Mouse (Mus musculus): ENCODE measurements around the gene Cela1. TPM values are rescaled to one million over a fixed set of nuclear protein-coding genes. Genes with fewer than 3 reads are reported as not detected.

The Cela1 gene
- polyA plus RNA-seq, 1 experiment from 2014 or later, result 1.1 TPM

- H3K4me2 ChIP-seq (ENCODE audit: low read length), result no peak overlapping the region
- H3K36me3 ChIP-seq (ENCODE audit: control insufficient read depth, insufficient read depth), result no peaks in the 10 kb centered on the region
Measured at GRCm38 (mm10) chr15:100679005-100679404, 8.7 kb downstream of the Cela1 start.

DNA sequence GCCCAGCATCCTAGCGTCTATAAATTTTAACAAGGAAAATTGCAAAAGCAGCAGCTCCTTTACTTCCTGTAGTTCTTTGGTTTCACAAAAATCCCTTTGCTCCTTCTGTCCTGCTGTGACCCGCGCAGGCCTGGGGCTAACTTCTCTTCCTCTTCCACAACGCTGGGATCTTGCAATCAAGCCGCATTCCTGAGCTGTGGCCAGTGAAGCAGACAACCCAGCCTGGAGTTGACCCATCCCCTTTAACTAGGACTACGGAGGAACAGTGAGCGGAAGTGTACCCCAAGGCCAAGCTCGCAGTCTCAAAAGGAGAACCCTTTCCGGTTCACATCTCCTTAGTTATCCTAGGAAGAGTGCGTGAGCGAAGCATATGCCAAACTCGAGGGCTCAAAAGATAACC is 9.1 kb downstream of the Cela1 start:
- Histone ChIP-seq H3K4me2 (ENCODE audit: low read length) (no peak overlapping the region), H3K36me3 (ENCODE audit: control insufficient read depth, insufficient read depth) (no peaks in the 10 kb centered on the region), H3K27me3 (replicated peaks; ENCODE audit: control insufficient read depth, insufficient read depth, low read length) (no peaks in the 10 kb centered on the region), H3K27ac (ENCODE audit: low read length) (no peak overlapping the region), H3K4me1 (replicated peaks; ENCODE audit: control insufficient read depth, insufficient read depth, low read length) (no peaks in the 10 kb centered on the region), H3K9me3 (ENCODE audit: control insufficient read depth, low read length) (no peaks in the 10 kb centered on the region), H3K4me3 (replicated peaks; ENCODE audit: low read length) (no peak overlapping the region), H3K9ac (replicated peaks; ENCODE audit: low read depth, low read length) (no peak overlapping the region)
- 83% methylated on average over 12 of the region's 12 CpGs for WGBS
- ATAC-seq, result no peak

More at GRCm38 (mm10) chr15:100679005-100679404, 8.7 kb downstream of the Cela1 start:
- Histone ChIP-seq H3K4me3 (replicated peaks; ENCODE audit: low read length) (no peak overlapping the region), H3K27me3 (replicated peaks; ENCODE audit: control insufficient read depth, insufficient read depth, low read length) (no peaks in the 10 kb centered on the region), H3K9ac (replicated peaks; ENCODE audit: low read depth, low read length) (no peak overlapping the region), H3K9me3 (ENCODE audit: control insufficient read depth, low read length) (no peaks in the 10 kb centered on the region), H3K4me1 (replicated peaks; ENCODE audit: control insufficient read depth, insufficient read depth, low read length) (no peaks in the 10 kb centered on the region), H3K27ac (ENCODE audit: low read length) (no peak overlapping the region)
- no peak for ATAC-seq
- 94% methylated on average over 14 of the region's 14 CpGs for WGBS

GRCm38 (mm10) chr15:100677675-100678074 is 10.0 kb downstream of the Cela1 start:
- ATAC-seq, result no peak
- no peak overlapping the region for H3K9ac ChIP-seq (replicated peaks; ENCODE audit: low read depth, low read length)
- no peak overlapping the region for H3K4me2 ChIP-seq (ENCODE audit: low read length)
- H3K27ac ChIP-seq (ENCODE audit: low read length), result no peak overlapping the region
- H3K4me1 ChIP-seq (replicated peaks; ENCODE audit: control insufficient read depth, insufficient read depth, low read length), result no peaks in the 10 kb centered on the region
- H3K36me3 ChIP-seq (ENCODE audit: control insufficient read depth, insufficient read depth), result no peaks in the 10 kb centered on the region
- 75% methylated on average over 8 of the region's 8 CpGs for WGBS
- H3K9me3 ChIP-seq (ENCODE audit: control insufficient read depth, low read length), result no peaks in the 10 kb centered on the region
- H3K4me3 ChIP-seq (replicated peaks; ENCODE audit: low read length), result no peak overlapping the region
- no peaks in the 10 kb centered on the region for H3K27me3 ChIP-seq (replicated peaks; ENCODE audit: control insufficient read depth, insufficient read depth, low read length)

GRCm38 (mm10) chr15:100676521-100676920 is 11.2 kb downstream of the Cela1 start:
- no peaks in the 10 kb centered on the region for H3K27me3 ChIP-seq (replicated peaks; ENCODE audit: control insufficient read depth, insufficient read depth, low read length)
- H3K27ac ChIP-seq (ENCODE audit: low read length), result no peak overlapping the region
- H3K36me3 ChIP-seq (ENCODE audit: control insufficient read depth, insufficient read depth), result no peaks in the 10 kb centered on the region
- no peak overlapping the region for H3K9ac ChIP-seq (replicated peaks; ENCODE audit: low read depth, low read length)
- H3K4me3 ChIP-seq (replicated peaks; ENCODE audit: low read length), result no peak overlapping the region
- WGBS, result 92% methylated on average over 1 of the region's 1 CpGs
- ATAC-seq, result no peak
- H3K9me3 ChIP-seq (ENCODE audit: control insufficient read depth, low read length), result no peaks in the 10 kb centered on the region
- H3K4me2 ChIP-seq (ENCODE audit: low read length), result no peak overlapping the region
- H3K4me1 ChIP-seq (replicated peaks; ENCODE audit: control insufficient read depth, insufficient read depth, low read length), result no peaks in the 10 kb centered on the region

- Histone ChIP-seq H3K4me1 (replicated peaks; ENCODE audit: control insufficient read depth, insufficient read depth, low read length) (no peaks in the 10 kb centered on the region), H3K27ac (ENCODE audit: low read length) (no peak overlapping the region), H3K27me3 (replicated peaks; ENCODE audit: control insufficient read depth, insufficient read depth, low read length) (no peaks in the 10 kb centered on the region), H3K36me3 (ENCODE audit: control insufficient read depth, insufficient read depth) (no peaks in the 10 kb centered on the region), H3K4me3 (replicated peaks; ENCODE audit: low read length) (no peak overlapping the region), H3K9ac (replicated peaks; ENCODE audit: low read depth, low read length) (no peak overlapping the region), H3K4me2 (ENCODE audit: low read length) (no peak overlapping the region), H3K9me3 (ENCODE audit: control insufficient read depth, low read length) (no peaks in the 10 kb centered on the region)
- WGBS, result 63% methylated on average over 3 of the region's 3 CpGs
- no peak for ATAC-seq
Measured at GRCm38 (mm10) chr15:100675486-100675885, 12.2 kb downstream of the Cela1 start.

GRCm38 (mm10) chr15:100674566-100674965 is 13.2 kb downstream of the Cela1 start:
- 88% methylated on average over 10 of the region's 10 CpGs for WGBS
- H3K36me3 ChIP-seq (ENCODE audit: control insufficient read depth, insufficient read depth), result no peaks in the 10 kb centered on the region
- no peaks in the 10 kb centered on the region for H3K9me3 ChIP-seq (ENCODE audit: control insufficient read depth, low read length)
- H3K27me3 ChIP-seq (replicated peaks; ENCODE audit: control insufficient read depth, insufficient read depth, low read length), result no peaks in the 10 kb centered on the region
- no peak for ATAC-seq
- H3K4me2 ChIP-seq (ENCODE audit: low read length), result no peak overlapping the region
- H3K27ac ChIP-seq (ENCODE audit: low read length), result no peak overlapping the region
- H3K9ac ChIP-seq (replicated peaks; ENCODE audit: low read depth, low read length), result no peak overlapping the region
- no peak overlapping the region for H3K4me3 ChIP-seq (replicated peaks; ENCODE audit: low read length)
- H3K4me1 ChIP-seq (replicated peaks; ENCODE audit: control insufficient read depth, insufficient read depth, low read length), result no peaks in the 10 kb centered on the region

- H3K4me2 ChIP-seq (ENCODE audit: low read length), result no peak overlapping the region
- no peaks in the 10 kb centered on the region for H3K9me3 ChIP-seq (ENCODE audit: control insufficient read depth, low read length)
Measured at GRCm38 (mm10) chr15:100673585-100674391, 13.9 kb downstream of the Cela1 start.

DNA sequence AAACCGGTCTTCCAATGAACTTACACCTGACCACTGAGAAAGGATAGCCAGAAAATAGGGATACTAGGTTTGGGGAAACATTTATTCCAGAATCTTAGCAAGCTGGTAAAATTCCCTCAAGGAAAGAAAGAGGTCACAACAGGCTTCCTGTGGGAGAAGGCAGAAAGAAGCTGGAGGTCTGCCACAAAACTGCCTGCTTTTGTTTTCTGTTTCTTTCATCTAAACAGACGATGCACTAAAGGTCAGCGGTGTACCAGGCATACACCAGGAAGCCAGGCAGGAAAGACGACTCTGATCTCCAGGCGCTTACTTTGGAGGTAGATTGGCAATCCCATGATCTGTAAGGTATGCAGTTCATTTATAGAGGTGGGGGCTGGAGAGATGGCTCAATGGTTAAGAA is 16.9 kb downstream of the Cela1 start:
- no peak for ATAC-seq
- Histone ChIP-seq H3K27me3 (replicated peaks; ENCODE audit: control insufficient read depth, insufficient read depth, low read length) (no peaks in the 10 kb centered on the region), H3K4me3 (replicated peaks; ENCODE audit: low read length) (no peak overlapping the region), H3K9ac (replicated peaks; ENCODE audit: low read depth, low read length) (no peak overlapping the region), H3K36me3 (ENCODE audit: control insufficient read depth, insufficient read depth) (no peaks in the 10 kb centered on the region), H3K4me2 (ENCODE audit: low read length) (no peak overlapping the region), H3K4me1 (replicated peaks; ENCODE audit: control insufficient read depth, insufficient read depth, low read length) (no peaks in the 10 kb centered on the region), H3K9me3 (ENCODE audit: control insufficient read depth, low read length) (no peaks in the 10 kb centered on the region), H3K27ac (ENCODE audit: low read length) (no peak overlapping the region)
- WGBS, result 56% methylated on average over 5 of the region's 5 CpGs

More at GRCm38 (mm10) chr15:100673585-100674391, 13.9 kb downstream of the Cela1 start:
- no peak for ATAC-seq
- no peaks in the 10 kb centered on the region for H3K36me3 ChIP-seq (ENCODE audit: control insufficient read depth, insufficient read depth)
- no peak overlapping the region for H3K4me3 ChIP-seq (replicated peaks; ENCODE audit: low read length)
- H3K27me3 ChIP-seq (replicated peaks; ENCODE audit: control insufficient read depth, insufficient read depth, low read length), result no peaks in the 10 kb centered on the region
- no peak overlapping the region for H3K9ac ChIP-seq (replicated peaks; ENCODE audit: low read depth, low read length)
- no peaks in the 10 kb centered on the region for H3K4me1 ChIP-seq (replicated peaks; ENCODE audit: control insufficient read depth, insufficient read depth, low read length)
- no peak overlapping the region for H3K27ac ChIP-seq (ENCODE audit: low read length)
- WGBS, result 40% methylated on average over 12 of the region's 12 CpGs

DNA sequence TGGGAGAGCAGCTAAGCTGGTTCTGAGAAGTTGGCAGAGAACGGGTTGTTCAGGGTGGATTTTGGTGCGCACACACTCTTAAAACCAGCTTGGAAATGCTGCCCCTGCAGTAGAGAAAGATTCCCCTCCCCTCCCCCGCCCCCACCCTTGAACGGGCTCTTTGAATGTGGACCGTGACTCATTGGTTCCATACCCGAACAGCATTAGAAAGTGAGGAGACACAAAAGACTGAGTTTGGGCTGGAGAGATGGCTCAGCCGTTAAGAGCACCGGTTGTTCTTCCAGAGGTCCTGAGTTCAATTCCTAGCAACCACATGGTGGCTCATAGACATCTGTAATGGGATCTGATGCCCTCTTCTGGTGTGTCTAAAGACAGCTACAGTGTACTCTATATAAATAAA is 17.7 kb downstream of the Cela1 start:
- Histone ChIP-seq H3K9ac (replicated peaks; ENCODE audit: low read depth, low read length) (no peak overlapping the region), H3K4me1 (replicated peaks; ENCODE audit: control insufficient read depth, insufficient read depth, low read length) (no peaks in the 10 kb centered on the region), H3K4me3 (replicated peaks; ENCODE audit: low read length) (no peak overlapping the region), H3K36me3 (ENCODE audit: control insufficient read depth, insufficient read depth) (no peaks in the 10 kb centered on the region), H3K4me2 (ENCODE audit: low read length) (no peak overlapping the region), H3K27me3 (replicated peaks; ENCODE audit: control insufficient read depth, insufficient read depth, low read length) (no peaks in the 10 kb centered on the region), H3K27ac (ENCODE audit: low read length) (no peak overlapping the region), H3K9me3 (ENCODE audit: control insufficient read depth, low read length) (no peaks in the 10 kb centered on the region)
- 84% methylated on average over 8 of the region's 8 CpGs for WGBS
- no peak for ATAC-seq
